In the genomic region with DNA sequence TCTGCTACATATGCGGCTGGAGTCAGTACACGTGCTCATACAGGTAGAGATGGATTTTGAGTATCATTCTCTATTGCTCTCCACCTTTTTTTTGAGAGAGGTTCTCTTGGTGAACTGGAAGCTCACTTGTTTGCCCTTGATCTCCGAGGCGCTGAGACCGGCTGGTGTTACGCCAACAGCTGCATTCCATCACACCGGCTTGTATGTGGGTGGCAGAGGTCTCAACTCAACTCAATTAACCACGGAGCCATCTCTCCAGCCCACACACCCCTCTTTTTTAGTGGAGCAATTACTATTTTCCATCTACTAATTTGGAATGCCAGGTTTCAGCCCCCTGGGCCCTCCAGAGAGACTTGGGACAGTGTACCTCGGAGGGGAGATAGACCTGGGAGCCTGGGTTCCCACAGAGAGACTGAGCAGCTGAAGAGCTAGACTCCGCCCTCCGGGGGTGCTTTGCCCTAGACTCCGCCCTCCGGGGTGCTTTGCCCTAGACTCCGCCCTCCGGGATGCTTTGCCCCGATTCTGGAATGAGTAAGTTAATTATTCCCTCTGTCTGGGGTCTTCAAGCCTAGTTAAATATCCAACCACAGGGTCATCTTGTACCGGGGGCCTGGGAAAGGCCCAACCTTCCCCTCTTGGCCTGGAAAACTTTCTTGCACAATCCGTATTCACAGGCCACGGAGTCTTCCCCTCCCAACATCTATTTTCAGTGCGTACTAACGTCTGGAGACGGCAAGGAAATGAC, we compare ENCODE assay signal across 8 mouse cellular contexts. TPM values are rescaled to one million over a fixed set of nuclear protein-coding genes. Genes with fewer than 3 reads are reported as not detected.
DNase-seq lines count a peak whose midpoint lies in the region; ATAC-seq and TF ChIP-seq lines count a peak whose summit lies in the region.

No protein-coding gene starts in this region.

- TF ChIP-seq POLR2A in ES-Bruce4 (IDR thresholded peaks at IDR 0.05; ENCODE audit: insufficient read depth, low read length), result no peak
- no peak for TF ChIP-seq POLR2A in bone marrow macrophage, adult 2 months (IDR thresholded peaks at IDR 0.05; ENCODE audit: borderline replicate concordance, low read depth, low read length)

- H3K4me2 ChIP-seq in hindbrain, embryonic 15.5 days, result peak overlapping the region; percentile 48
- H3K4me2 ChIP-seq in liver, embryonic 11.5 days, result peak overlapping the region; percentile 65
- peak overlapping the region; percentile 50 for H3K4me2 ChIP-seq in midbrain, postnatal 0 days (ENCODE audit: low read depth, low read length, poor library complexity, severe bottlenecking)

- no peaks in the 10 kb centered on the region for H3K9me3 ChIP-seq in ES-Bruce4 (replicated peaks; ENCODE audit: control insufficient read depth, insufficient read depth, low read length, poor library complexity, severe bottlenecking)
- H3K9me3 ChIP-seq in hindbrain, embryonic 15.5 days, result no peaks in the 10 kb centered on the region
- no peaks in the 10 kb centered on the region for H3K9me3 ChIP-seq in liver, embryonic 11.5 days (ENCODE audit: control insufficient read depth, low read length)
- H3K9me3 ChIP-seq in midbrain, postnatal 0 days (ENCODE audit: low read length), result no peaks in the 10 kb centered on the region

- DNase-seq in gastrocnemius, adult 2 months, result peak; percentile 87
- DNase-seq in liver, embryonic 11.5 days (ENCODE audit: low spot score), result peak; percentile 70
- DNase-seq in midbrain, postnatal 0 days (ENCODE audit: low spot score), result no peak
- peak; percentile 79 for DNase-seq in testis, postnatal 10 days (ENCODE audit: low spot score)
- DNase-seq in cerebellum, adult 11-12 months, result no peak

- WGBS in hindbrain, embryonic 15.5 days, result 17% methylated on average over 22 of the region's 22 CpGs
- WGBS in liver, embryonic 11.5 days, result 15% methylated on average over 22 of the region's 22 CpGs
- WGBS in midbrain, postnatal 0 days, result 22% methylated on average over 22 of the region's 22 CpGs

- no peak for TF ChIP-seq EP300 in ES-Bruce4 (IDR thresholded peaks at IDR 0.05; ENCODE audit: insufficient read depth, low read depth, low read length)

- H3K27me3 ChIP-seq in ES-Bruce4 (ENCODE audit: control insufficient read depth, insufficient read depth, low read length, poor library complexity, severe bottlenecking), result no peaks in the 10 kb centered on the region
- H3K27me3 ChIP-seq in hindbrain, embryonic 15.5 days, result no peaks in the 10 kb centered on the region
- no peaks in the 10 kb centered on the region for H3K27me3 ChIP-seq in liver, embryonic 11.5 days (replicated peaks; ENCODE audit: control insufficient read depth, insufficient read depth, low read length)
- no peaks in the 10 kb centered on the region for H3K27me3 ChIP-seq in midbrain, postnatal 0 days (ENCODE audit: insufficient read depth, low read length)

- intact Hi-C loops in gastrocnemius, adult 2 months (cut with DNase I), result no loop called here

- no peak for TF ChIP-seq CTCF in ES-Bruce4 (IDR thresholded peaks at IDR 0.05; ENCODE audit: low read depth, low read length)
- no peak for TF ChIP-seq CTCF in bone marrow macrophage, adult 2 months (IDR thresholded peaks at IDR 0.05; ENCODE audit: low read depth, low read length)
- no peak for TF ChIP-seq CTCF in gastrocnemius, adult 2 months (IDR thresholded peaks at IDR 0.05)
- no peak for TF ChIP-seq CTCF in midbrain, postnatal 0 days (IDR thresholded peaks at IDR 0.05)

- H3K27ac ChIP-seq in ES-Bruce4 (ENCODE audit: insufficient read depth, low read length), result no peak overlapping the region
- H3K27ac ChIP-seq in bone marrow macrophage, adult 2 months (ENCODE audit: insufficient read depth, low read depth, low read length), result no peak overlapping the region
- peak overlapping the region; percentile 88 for H3K27ac ChIP-seq in gastrocnemius, adult 2 months
- H3K27ac ChIP-seq in hindbrain, embryonic 15.5 days (replicated peaks), result no peak overlapping the region; the same call in 1 of the 2 replicates
- H3K27ac ChIP-seq in liver, embryonic 11.5 days (ENCODE audit: low read depth, low read length), result no peak overlapping the region
- H3K27ac ChIP-seq in midbrain, postnatal 0 days (ENCODE audit: low read depth, low read length), result peak overlapping the region; percentile 51; the same call in 1 of the 2 replicates

- H3K4me1 ChIP-seq in ES-Bruce4 (ENCODE audit: control insufficient read depth, insufficient read depth, low read length), result peaks cover 4% of the 10 kb centered on the region
- peaks cover 5% of the 10 kb centered on the region for H3K4me1 ChIP-seq in bone marrow macrophage, adult 2 months (ENCODE audit: control insufficient read depth, insufficient read depth, low read length)
- peaks cover 21% of the 10 kb centered on the region; the same call in 1 of the 2 replicates for H3K4me1 ChIP-seq in hindbrain, embryonic 15.5 days (replicated peaks)
- peaks cover 8% of the 10 kb centered on the region for H3K4me1 ChIP-seq in liver, embryonic 11.5 days (replicated peaks; ENCODE audit: control insufficient read depth, insufficient read depth, low read length)
- H3K4me1 ChIP-seq in midbrain, postnatal 0 days (ENCODE audit: insufficient read depth, low read length), result no peaks in the 10 kb centered on the region

- no peaks in the 10 kb centered on the region for H3K36me3 ChIP-seq in ES-Bruce4 (ENCODE audit: control insufficient read depth, insufficient read depth, low read length, poor library complexity, severe bottlenecking)
- H3K36me3 ChIP-seq in hindbrain, embryonic 15.5 days, result no peaks in the 10 kb centered on the region
- H3K36me3 ChIP-seq in liver, embryonic 11.5 days (ENCODE audit: control insufficient read depth, insufficient read depth, low read length), result no peaks in the 10 kb centered on the region
- H3K36me3 ChIP-seq in midbrain, postnatal 0 days (ENCODE audit: insufficient read depth, low read length), result no peaks in the 10 kb centered on the region

- ATAC-seq in hindbrain, embryonic 15.5 days (ENCODE audit: low FRiP score, low read depth), result peak; percentile 60
- ATAC-seq in liver, embryonic 11.5 days (replicated peaks; ENCODE audit: low FRiP score), result peak; percentile 78
- ATAC-seq in midbrain, postnatal 0 days (ENCODE audit: low FRiP score), result no peak

- peak overlapping the region; percentile 30; the same call in 1 of the 2 replicates for H3K9ac ChIP-seq in ES-Bruce4 (ENCODE audit: low read depth, poor library complexity, severe bottlenecking)
- no peak overlapping the region for H3K9ac ChIP-seq in hindbrain, embryonic 15.5 days
- H3K9ac ChIP-seq in liver, embryonic 11.5 days (ENCODE audit: low read depth, low read length), result 0 out of 2 replicates have a peak overlapping the region, but pooled peaks have one; percentile 14
- no peak overlapping the region for H3K9ac ChIP-seq in midbrain, postnatal 0 days (replicated peaks; ENCODE audit: low read length, poor library complexity, severe bottlenecking)

- peak overlapping the region; percentile 56 for H3K4me3 ChIP-seq in ES-Bruce4 (ENCODE audit: low read depth, low read length)
- peak overlapping the region; percentile 61 for H3K4me3 ChIP-seq in bone marrow macrophage, adult 2 months (ENCODE audit: insufficient read depth, low read length)
- H3K4me3 ChIP-seq in gastrocnemius, adult 2 months, result peak overlapping the region; percentile 81
- peak overlapping the region; percentile 27 for H3K4me3 ChIP-seq in hindbrain, embryonic 15.5 days
- peak overlapping the region; percentile 48 for H3K4me3 ChIP-seq in liver, embryonic 11.5 days (ENCODE audit: low read depth, low read length)
- peak overlapping the region; percentile 23 for H3K4me3 ChIP-seq in midbrain, postnatal 0 days (ENCODE audit: low read depth, low read length)

RNA-seq across cellular contexts. Expression of gene Polr2b, which starts 47.6 kb away (rescaled TPM):
- 238 and 257 TPM in 2 replicates for polyA plus RNA-seq in ES-Bruce4 (2011; ENCODE audit: insufficient read depth, insufficient read length, low read depth, missing spikeins)
- 31.0 and 35.9 TPM in 2 replicates for polyA plus RNA-seq in bone marrow macrophage, adult 2 months (2012; ENCODE audit: insufficient read depth, insufficient read length, missing spikeins)
- 10 to 100 TPM; 26.3 to 30.2 TPM for total RNA-seq in gastrocnemius, adult 2 months (2021)
- polyA plus RNA-seq in hindbrain, embryonic 15.5 days (2015; fragmentation: Nextera tagmentation; extraction: Ambion mirVana), result 56.8 and 57.9 TPM in 2 replicates
- 70.0 and 81.3 TPM in 2 replicates for polyA plus RNA-seq in liver, embryonic 11.5 days (2014; fragmentation: Nextera tagmentation; extraction: Ambion mirVana)
- total RNA-seq in midbrain, postnatal 0 days (2014; rRNA removed), result 70.2 and 71.3 TPM in 2 replicates
- 52.0 TPM in 2 replicates for polyA plus RNA-seq in midbrain, postnatal 0 days (2015; fragmentation: Nextera tagmentation; extraction: Ambion mirVana)

RNA-seq across cellular contexts. Expression of gene Noa1, which starts 47.7 kb away (rescaled TPM):
- 17.0 and 22.5 TPM in 2 replicates for polyA plus RNA-seq in ES-Bruce4 (2011; ENCODE audit: insufficient read depth, insufficient read length, low read depth, missing spikeins)
- 10.1 and 10.5 TPM in 2 replicates for polyA plus RNA-seq in bone marrow macrophage, adult 2 months (2012; ENCODE audit: insufficient read depth, insufficient read length, missing spikeins)
- 10 to 100 TPM; 12.8 to 20.4 TPM for total RNA-seq in gastrocnemius, adult 2 months (2021)
- 35.0 and 35.6 TPM in 2 replicates for polyA plus RNA-seq in hindbrain, embryonic 15.5 days (2015; fragmentation: Nextera tagmentation; extraction: Ambion mirVana)
- polyA plus RNA-seq in liver, embryonic 11.5 days (2014; fragmentation: Nextera tagmentation; extraction: Ambion mirVana), result 57.7 and 61.8 TPM in 2 replicates
- total RNA-seq in midbrain, postnatal 0 days (2014; rRNA removed), result 11.6 and 18.0 TPM in 2 replicates
- 34.4 and 35.0 TPM in 2 replicates for polyA plus RNA-seq in midbrain, postnatal 0 days (2015; fragmentation: Nextera tagmentation; extraction: Ambion mirVana)

RNA-seq across cellular contexts. Expression of gene Igfbp7, which starts 50.3 kb away (rescaled TPM):
- polyA plus RNA-seq in ES-Bruce4 (2011; ENCODE audit: insufficient read depth, insufficient read length, low read depth, missing spikeins), result 3.6 and 4.8 TPM in 2 replicates
- 6.6 and 7.3 TPM in 2 replicates for polyA plus RNA-seq in bone marrow macrophage, adult 2 months (2012; ENCODE audit: insufficient read depth, insufficient read length, missing spikeins)
- 10 to 100 TPM; 63.6 to 92.5 TPM for total RNA-seq in gastrocnemius, adult 2 months (2021)
- polyA plus RNA-seq in hindbrain, embryonic 15.5 days (2015; fragmentation: Nextera tagmentation; extraction: Ambion mirVana), result 66.0 and 72.6 TPM in 2 replicates
- polyA plus RNA-seq in liver, embryonic 11.5 days (2014; fragmentation: Nextera tagmentation; extraction: Ambion mirVana), result 8.2 and 8.6 TPM in 2 replicates
- total RNA-seq in midbrain, postnatal 0 days (2014; rRNA removed), result 44.6 and 45.9 TPM in 2 replicates
- 77.3 and 81.3 TPM in 2 replicates for polyA plus RNA-seq in midbrain, postnatal 0 days (2015; fragmentation: Nextera tagmentation; extraction: Ambion mirVana)

Comparison
In these comparisons a context has a peak if more than half of its experiments do, and no peak if none do; other contexts are left out.
1. H3K27ac ChIP-seq: peak in gastrocnemius, adult 2 months (single experiment) and midbrain, postnatal 0 days (single experiment); none in ES-Bruce4 (single experiment), bone marrow macrophage, adult 2 months (single experiment), hindbrain, embryonic 15.5 days (single experiment) and liver, embryonic 11.5 days (single experiment).
2. H3K4me3 ChIP-seq: peak in every context shown above with its lines; median percentile 81 in gastrocnemius, adult 2 months; 61 in bone marrow macrophage, adult 2 months; 56 in ES-Bruce4; 48 in liver, embryonic 11.5 days; 27 in hindbrain, embryonic 15.5 days; 23 in midbrain, postnatal 0 days.
3. H3K9ac ChIP-seq: peak in ES-Bruce4 (single experiment) and liver, embryonic 11.5 days (single experiment); none in hindbrain, embryonic 15.5 days (single experiment) and midbrain, postnatal 0 days (single experiment).
4. DNase-seq: peak in gastrocnemius, adult 2 months (single experiment), liver, embryonic 11.5 days (single experiment) and testis, postnatal 10 days (single experiment); none in midbrain, postnatal 0 days (single experiment) and cerebellum, adult 11-12 months (single experiment).
5. Peak in every context shown above with its lines, with median percentiles within 50 percentile points of each other: H3K4me2 ChIP-seq.